9 mouse cellular contexts compared by ENCODE assay signal in the genomic region with DNA sequence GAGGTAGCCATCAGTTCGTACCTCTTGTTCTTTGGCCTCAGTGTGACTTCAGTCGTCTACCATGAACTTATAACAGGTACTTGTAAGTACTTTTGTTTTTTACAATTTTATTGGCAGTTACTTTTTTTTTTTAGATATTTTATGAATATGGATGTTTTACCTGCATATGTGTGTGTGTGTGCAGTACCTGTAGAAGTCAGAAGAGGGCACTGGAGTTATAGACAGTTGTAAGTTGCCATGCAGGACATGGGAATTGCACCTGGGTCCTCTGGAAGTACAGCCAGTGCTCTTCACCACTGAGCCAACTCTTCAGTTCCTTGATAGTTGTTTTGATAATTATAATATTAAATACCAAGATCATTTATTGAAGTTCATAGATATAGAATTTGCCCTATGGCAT. TPM values are rescaled to one million over a fixed set of nuclear protein-coding genes. Genes with fewer than 3 reads are reported as not detected.
DNase-seq lines count a peak whose midpoint lies in the region; ATAC-seq and TF ChIP-seq lines count a peak whose summit lies in the region.
"Had no signal": no experiment of that assay in that cellular context is flagged by ENCODE, and none has a peak within 500 bp of the region (broad histone marks: within the 10 kb centered on the region; RNA-seq: fewer than 3 reads in every experiment).

No protein-coding gene starts in this region.

- no peak for DNase-seq in heart, postnatal 0 days (ENCODE audit: low spot score)
- no peak for DNase-seq in heart, postnatal 36 days
- DNase-seq in 416B (ENCODE audit: low read depth) (peak; percentile 76), R1 (ENCODE audit: low read depth, low spot score) (peak; percentile 45)
- DNase-seq in liver, postnatal 0 days: peak; percentile 28
- no peak for DNase-seq in right cerebral cortex, postnatal 14 days
- DNase-seq in layer of hippocampus, adult 9-11 months: no peak
- DNase-seq in layer of hippocampus, adult 8-10 months (ENCODE audit: low spot score in 2 of 2): no peak

- intact Hi-C loops in heart, postnatal 36 days (cut with DNase I): no loop called here

- no peaks in the 10 kb centered on the region for H3K4me1 ChIP-seq in heart, postnatal 0 days (ENCODE audit: control insufficient read depth, insufficient read depth)
- no peaks in the 10 kb centered on the region for H3K4me1 ChIP-seq in liver, postnatal 0 days (ENCODE audit: insufficient read depth)

- ATAC-seq in heart, postnatal 0 days (ENCODE audit: insufficient read depth, low read depth): no peak
- no peak for ATAC-seq in liver, postnatal 0 days

- H3K4me3 ChIP-seq in heart, postnatal 0 days (ENCODE audit: low read depth, low read length): no peak overlapping the region
- H3K4me3 ChIP-seq in liver, postnatal 0 days (ENCODE audit: low read depth, low read length): no peak overlapping the region

- TF ChIP-seq EP300 in heart, postnatal 0 days (IDR thresholded peaks at IDR 0.05; ENCODE audit: low read depth): no peak
- no peak for TF ChIP-seq EP300 in liver, postnatal 0 days (IDR thresholded peaks at IDR 0.05; ENCODE audit: low read depth)

- H3K9me3 ChIP-seq in heart, postnatal 0 days (replicated peaks; ENCODE audit: control insufficient read depth, low read length): no peaks in the 10 kb centered on the region
- no peaks in the 10 kb centered on the region for H3K9me3 ChIP-seq in liver, postnatal 0 days (ENCODE audit: low read length)

- H3K9ac ChIP-seq in heart, postnatal 0 days (replicated peaks; ENCODE audit: low read depth, low read length): no peak overlapping the region
- no peak overlapping the region for H3K9ac ChIP-seq in liver, postnatal 0 days (replicated peaks)

- no peak overlapping the region for H3K27ac ChIP-seq in heart, postnatal 0 days (ENCODE audit: low read depth)
- H3K27ac ChIP-seq in liver, postnatal 0 days (ENCODE audit: low read depth): no peak overlapping the region

- TF ChIP-seq CTCF in heart, postnatal 0 days (IDR thresholded peaks at IDR 0.05; ENCODE audit: low read depth): peak; percentile 47
- TF ChIP-seq CTCF in liver, postnatal 0 days (IDR thresholded peaks at IDR 0.05; ENCODE audit: low read depth): peak; percentile 67

- no peaks in the 10 kb centered on the region for H3K27me3 ChIP-seq in heart, postnatal 0 days (ENCODE audit: control insufficient read depth, insufficient read depth, low read length)
- no peaks in the 10 kb centered on the region for H3K27me3 ChIP-seq in liver, postnatal 0 days (ENCODE audit: insufficient read depth, low read length)

- 69% methylated on average over 2 of the region's 2 CpGs for whole genome bisulfite sequencing in heart, postnatal 0 days
- 80% methylated on average over 2 of the region's 2 CpGs for WGBS in liver, postnatal 0 days (ENCODE audit: insufficient replicate concordance)

- no peaks in the 10 kb centered on the region for H3K36me3 ChIP-seq in heart, postnatal 0 days (replicated peaks; ENCODE audit: control insufficient read depth, insufficient read depth, low read length)
- no peaks in the 10 kb centered on the region for H3K36me3 ChIP-seq in liver, postnatal 0 days (replicated peaks; ENCODE audit: insufficient read depth, low read length)

- H3K4me2 ChIP-seq in heart, postnatal 0 days (ENCODE audit: low read depth, low read length): no peak overlapping the region
- no peak overlapping the region for H3K4me2 ChIP-seq in liver, postnatal 0 days (ENCODE audit: low read depth, low read length)
- H3K4me2 ChIP-seq: heart, embryonic 11.5 days had no signal

RNA-seq across cellular contexts. Expression of gene Gm527, which starts 19.8 kb away (rescaled TPM):
- total RNA-seq in heart, postnatal 0 days (2014; rRNA removed; ENCODE audit: low replicate concordance): 1.1 and 6.5 TPM in 2 replicates
- 1.6 and 1.9 TPM in 2 replicates for polyA plus RNA-seq in heart, postnatal 0 days (2015; fragmentation: Nextera tagmentation; extraction: Ambion mirVana)
- 1 to 10 TPM; 4.3 to 5.1 TPM for total RNA-seq in heart, postnatal 36 days (2021)
- polyA plus RNA-seq in liver, postnatal 0 days (2015; fragmentation: Nextera tagmentation; extraction: Ambion mirVana): 0.69 and 0.99 TPM in 2 replicates
- 10 to 100 TPM in 3 of 4 experiments, 1 to 10 TPM in 1; 9.4 to 19.4 (median 13.2) TPM for total RNA-seq in layer of hippocampus, adult 8-10 months (2022)

RNA-seq across cellular contexts. Expression of gene Klhl28, which starts 27.8 kb away (rescaled TPM):
- 9.5 and 13.5 TPM in 2 replicates for total RNA-seq in heart, postnatal 0 days (2014; rRNA removed; ENCODE audit: low replicate concordance)
- polyA plus RNA-seq in heart, postnatal 0 days (2015; fragmentation: Nextera tagmentation; extraction: Ambion mirVana): 9.2 and 9.7 TPM in 2 replicates
- 10 to 100 TPM; 11.5 to 12.1 TPM for total RNA-seq in heart, postnatal 36 days (2021)
- 3.4 and 3.6 TPM in 2 replicates for polyA plus RNA-seq in liver, postnatal 0 days (2015; fragmentation: Nextera tagmentation; extraction: Ambion mirVana)
- total RNA-seq in layer of hippocampus, adult 8-10 months (2022): 10 to 100 TPM; 20.0 to 24.8 (median 22.9) TPM

RNA-seq across cellular contexts. Expression of gene Togaram1, which starts 28.1 kb away (rescaled TPM):
- total RNA-seq in heart, postnatal 0 days (2014; rRNA removed; ENCODE audit: low replicate concordance): 15.3 and 18.5 TPM in 2 replicates
- polyA plus RNA-seq in heart, postnatal 0 days (2015; fragmentation: Nextera tagmentation; extraction: Ambion mirVana): 9.5 and 10.7 TPM in 2 replicates
- total RNA-seq in heart, postnatal 36 days (2021): 10 to 100 TPM; 12.9 to 14.6 TPM
- polyA plus RNA-seq in liver, postnatal 0 days (2015; fragmentation: Nextera tagmentation; extraction: Ambion mirVana): 4.7 and 6.1 TPM in 2 replicates
- total RNA-seq in layer of hippocampus, adult 8-10 months (2022): 10 to 100 TPM; 45.9 to 58.8 (median 52.1) TPM

Comparison
In these comparisons a context has a peak if more than half of its experiments do, and no peak if none do; other contexts are left out.
1. DNase-seq: peak in 416B (single experiment), R1 (single experiment) and liver, postnatal 0 days (single experiment); none in heart, postnatal 0 days (single experiment), heart, postnatal 36 days (0 of 2), right cerebral cortex, postnatal 14 days (single experiment), layer of hippocampus, adult 9-11 months (single experiment) and layer of hippocampus, adult 8-10 months (0 of 2).